Mouse (Mus musculus): ENCODE results near the gene Cdh15. TPM values are rescaled to one million over a fixed set of nuclear protein-coding genes. Genes with fewer than 3 reads are reported as not detected.
A peak's percentile ranks its signal among the peaks of the same experiment; 100 is the strongest.

The Cdh15 gene
- polyA plus RNA-seq, 1 experiment from 2014 or later = 2.9 TPM

- no peak overlapping the region for H3K27ac ChIP-seq (ENCODE audit: low read length)
- no peak for ATAC-seq
- WGBS = 55% methylated on average over 3 of the region's 3 CpGs
- no peak overlapping the region for H3K4me3 ChIP-seq (ENCODE audit: low read depth, low read length)
- no peaks in the 10 kb centered on the region for H3K9me3 ChIP-seq (replicated peaks; ENCODE audit: control insufficient read depth, low read length, poor library complexity, severe bottlenecking)
- H3K9ac ChIP-seq (ENCODE audit: low read depth, low read length) = no peak overlapping the region
- no peaks in the 10 kb centered on the region; the same call in 1 of the 2 replicates for H3K4me1 ChIP-seq (ENCODE audit: control insufficient read depth, insufficient read depth, low read length)
- no peak overlapping the region for H3K4me2 ChIP-seq (ENCODE audit: low read length)
- peaks cover 5% of the 10 kb centered on the region; the same call in 1 of the 2 replicates for H3K36me3 ChIP-seq (ENCODE audit: control insufficient read depth, insufficient read depth, low read length)
- H3K27me3 ChIP-seq (ENCODE audit: control insufficient read depth, insufficient read depth, low read depth, low read length) = no peaks in the 10 kb centered on the region
Measured at GRCm38 (mm10) chr8:122902581-122902980, 54.8 kb downstream of the Cdh15 start.

GRCm38 (mm10) chr8:122903002-122903401, 55.2 kb downstream of the Cdh15 start:
- Histone ChIP-seq H3K9me3 (replicated peaks; ENCODE audit: control insufficient read depth, low read length, poor library complexity, severe bottlenecking) (no peaks in the 10 kb centered on the region), H3K27me3 (ENCODE audit: control insufficient read depth, insufficient read depth, low read depth, low read length) (no peaks in the 10 kb centered on the region), H3K9ac (ENCODE audit: low read depth, low read length) (no peak overlapping the region), H3K36me3 (ENCODE audit: control insufficient read depth, insufficient read depth, low read length) (peaks cover 6% of the 10 kb centered on the region; the same call in 1 of the 2 replicates), H3K27ac (ENCODE audit: low read length) (no peak overlapping the region), H3K4me1 (ENCODE audit: control insufficient read depth, insufficient read depth, low read length) (no peaks in the 10 kb centered on the region; the same call in 1 of the 2 replicates), H3K4me2 (ENCODE audit: low read length) (no peak overlapping the region), H3K4me3 (ENCODE audit: low read depth, low read length) (no peak overlapping the region)
- ATAC-seq = no peak
- 19% methylated on average over 5 of the region's 5 CpGs for WGBS

- Histone ChIP-seq H3K36me3 (ENCODE audit: control insufficient read depth, insufficient read depth, low read length) (peaks cover 4% of the 10 kb centered on the region; the same call in 1 of the 2 replicates), H3K4me1 (ENCODE audit: control insufficient read depth, insufficient read depth, low read length) (no peaks in the 10 kb centered on the region; the same call in 1 of the 2 replicates), H3K9me3 (replicated peaks; ENCODE audit: control insufficient read depth, low read length, poor library complexity, severe bottlenecking) (no peaks in the 10 kb centered on the region), H3K27me3 (ENCODE audit: control insufficient read depth, insufficient read depth, low read depth, low read length) (no peaks in the 10 kb centered on the region), H3K27ac (ENCODE audit: low read length) (no peak overlapping the region), H3K4me2 (ENCODE audit: low read length) (no peak overlapping the region), H3K9ac (ENCODE audit: low read depth, low read length) (no peak overlapping the region), H3K4me3 (ENCODE audit: low read depth, low read length) (no peak overlapping the region)
- no peak for ATAC-seq
- 89% methylated on average over 11 of the region's 11 CpGs for WGBS
Measured at GRCm38 (mm10) chr8:122904496-122904895, 56.7 kb downstream of the Cdh15 start.

- H3K9ac ChIP-seq (ENCODE audit: low read depth, low read length) = no peak overlapping the region
- no peaks in the 10 kb centered on the region for H3K9me3 ChIP-seq (replicated peaks; ENCODE audit: control insufficient read depth, low read length, poor library complexity, severe bottlenecking)
- H3K4me2 ChIP-seq (ENCODE audit: low read length) = no peak overlapping the region
- ATAC-seq = no peak
- no peaks in the 10 kb centered on the region for H3K27me3 ChIP-seq (ENCODE audit: control insufficient read depth, insufficient read depth, low read depth, low read length)
- H3K4me3 ChIP-seq (ENCODE audit: low read depth, low read length) = no peak overlapping the region
- WGBS = 89% methylated on average over 4 of the region's 4 CpGs
- no peaks in the 10 kb centered on the region; the same call in 1 of the 2 replicates for H3K4me1 ChIP-seq (ENCODE audit: control insufficient read depth, insufficient read depth, low read length)
- H3K36me3 ChIP-seq (ENCODE audit: control insufficient read depth, insufficient read depth, low read length) = peaks cover 3% of the 10 kb centered on the region; the same call in 1 of the 2 replicates
- no peak overlapping the region for H3K27ac ChIP-seq (ENCODE audit: low read length)
Measured at GRCm38 (mm10) chr8:122905346-122905745, 57.6 kb downstream of the Cdh15 start.

- H3K4me1 ChIP-seq (ENCODE audit: control insufficient read depth, insufficient read depth, low read length) = no peaks in the 10 kb centered on the region; the same call in 1 of the 2 replicates
- no peak overlapping the region for H3K27ac ChIP-seq (ENCODE audit: low read length)
- H3K9me3 ChIP-seq (replicated peaks; ENCODE audit: control insufficient read depth, low read length, poor library complexity, severe bottlenecking) = no peaks in the 10 kb centered on the region
- H3K4me2 ChIP-seq (ENCODE audit: low read length) = no peak overlapping the region
- 46% methylated on average over 6 of the region's 6 CpGs for WGBS
- H3K27me3 ChIP-seq (ENCODE audit: control insufficient read depth, insufficient read depth, low read depth, low read length) = no peaks in the 10 kb centered on the region
- H3K36me3 ChIP-seq (ENCODE audit: control insufficient read depth, insufficient read depth, low read length) = peaks cover 3% of the 10 kb centered on the region; the same call in 1 of the 2 replicates
- no peak overlapping the region for H3K9ac ChIP-seq (ENCODE audit: low read depth, low read length)
- peak; percentile 72 for ATAC-seq
- H3K4me3 ChIP-seq (ENCODE audit: low read depth, low read length) = no peak overlapping the region
Measured at GRCm38 (mm10) chr8:122906463-122907021, 58.8 kb downstream of the Cdh15 start.

- Histone ChIP-seq H3K27ac (ENCODE audit: low read length) (no peak overlapping the region), H3K4me3 (ENCODE audit: low read depth, low read length) (no peak overlapping the region), H3K27me3 (ENCODE audit: control insufficient read depth, insufficient read depth, low read depth, low read length) (no peaks in the 10 kb centered on the region), H3K4me1 (ENCODE audit: control insufficient read depth, insufficient read depth, low read length) (peaks cover under 1% of the 10 kb centered on the region), H3K9me3 (replicated peaks; ENCODE audit: control insufficient read depth, low read length, poor library complexity, severe bottlenecking) (no peaks in the 10 kb centered on the region), H3K4me2 (ENCODE audit: low read length) (no peak overlapping the region), H3K36me3 (ENCODE audit: control insufficient read depth, insufficient read depth, low read length) (peaks cover 3% of the 10 kb centered on the region; the same call in 1 of the 2 replicates), H3K9ac (ENCODE audit: low read depth, low read length) (no peak overlapping the region)
- WGBS = 88% methylated on average over 3 of the region's 3 CpGs
- ATAC-seq = no peak
Measured at GRCm38 (mm10) chr8:122912150-122912549, 64.4 kb downstream of the Cdh15 start.

- no peaks in the 10 kb centered on the region for H3K27me3 ChIP-seq (ENCODE audit: control insufficient read depth, insufficient read depth, low read depth, low read length)
- no peak for ATAC-seq
- H3K27ac ChIP-seq (ENCODE audit: low read length) = no peak overlapping the region
- no peak overlapping the region for H3K4me3 ChIP-seq (ENCODE audit: low read depth, low read length)
- no peak overlapping the region for H3K4me2 ChIP-seq (ENCODE audit: low read length)
- no peak overlapping the region for H3K9ac ChIP-seq (ENCODE audit: low read depth, low read length)
- WGBS = 84% methylated on average over 4 of the region's 4 CpGs
- H3K9me3 ChIP-seq (replicated peaks; ENCODE audit: control insufficient read depth, low read length, poor library complexity, severe bottlenecking) = no peaks in the 10 kb centered on the region
- H3K36me3 ChIP-seq (ENCODE audit: control insufficient read depth, insufficient read depth, low read length) = no peaks in the 10 kb centered on the region
- peaks cover 8% of the 10 kb centered on the region for H3K4me1 ChIP-seq (ENCODE audit: control insufficient read depth, insufficient read depth, low read length)
Measured at GRCm38 (mm10) chr8:122912871-122913270, 65.1 kb downstream of the Cdh15 start.

GRCm38 (mm10) chr8:122916766-122917165, 69.0 kb downstream of the Cdh15 start:
- no peak for ATAC-seq
- H3K36me3 ChIP-seq (ENCODE audit: control insufficient read depth, insufficient read depth, low read length) = no peaks in the 10 kb centered on the region
- no peak overlapping the region for H3K4me2 ChIP-seq (ENCODE audit: low read length)
- no peaks in the 10 kb centered on the region for H3K9me3 ChIP-seq (replicated peaks; ENCODE audit: control insufficient read depth, low read length, poor library complexity, severe bottlenecking)
- H3K27me3 ChIP-seq (ENCODE audit: control insufficient read depth, insufficient read depth, low read depth, low read length) = no peaks in the 10 kb centered on the region
- no peak overlapping the region for H3K4me3 ChIP-seq (ENCODE audit: low read depth, low read length)
- H3K9ac ChIP-seq (ENCODE audit: low read depth, low read length) = no peak overlapping the region
- peaks cover 39% of the 10 kb centered on the region for H3K4me1 ChIP-seq (ENCODE audit: control insufficient read depth, insufficient read depth, low read length)
- no peak overlapping the region for H3K27ac ChIP-seq (ENCODE audit: low read length)
- 74% methylated on average over 3 of the region's 3 CpGs for WGBS
